Mouse (Mus musculus): Measurements from ENCODE around the gene Serpina1f. TPM values are rescaled to one million over a fixed set of nuclear protein-coding genes. Genes with fewer than 3 reads are reported as not detected.
"Not testable (repeated sequence)": the region's sequence is repeated elsewhere in the genome, so short reads cannot be mapped to it uniquely, and the experiment has no call there.

Gene Serpina1f
- polyA plus RNA-seq, 1 experiment from 2014 or later: not detected

GRCm38 (mm10) chr12:103688221-103688814 lies 7.0 kb downstream of the Serpina1f start:
- Histone ChIP-seq H3K4me1 (replicated peaks; ENCODE audit: control insufficient read depth, insufficient read depth, low read length) (no peaks in the 10 kb centered on the region), H3K36me3 (replicated peaks; ENCODE audit: control insufficient read depth, insufficient read depth) (no peaks in the 10 kb centered on the region), H3K9ac (no peak overlapping the region), H3K9me3 (ENCODE audit: control insufficient read depth, low read length) (no peaks in the 10 kb centered on the region), H3K4me3 (replicated peaks; ENCODE audit: low read length) (no peak overlapping the region), H3K4me2 (replicated peaks) (no peak overlapping the region), H3K27me3 (ENCODE audit: control insufficient read depth, insufficient read depth, low read length) (no peaks in the 10 kb centered on the region), H3K27ac (no peak overlapping the region)
- 69% methylated on average over 3 of the region's 3 CpGs for WGBS
- no peak for ATAC-seq (ENCODE audit: low FRiP score)
- no peak for DNase-seq (ENCODE audit: low spot score)

GRCm38 (mm10) chr12:103687021-103687420 lies 8.3 kb downstream of the Serpina1f start:
- ATAC-seq (ENCODE audit: low FRiP score) (no peak), DNase-seq (ENCODE audit: low spot score) (no peak)
- Histone ChIP-seq H3K4me3 (replicated peaks; ENCODE audit: low read length) (no peak overlapping the region), H3K27me3 (ENCODE audit: control insufficient read depth, insufficient read depth, low read length) (no peaks in the 10 kb centered on the region), H3K9ac (no peak overlapping the region), H3K27ac (no peak overlapping the region), H3K36me3 (replicated peaks; ENCODE audit: control insufficient read depth, insufficient read depth) (no peaks in the 10 kb centered on the region), H3K4me2 (replicated peaks) (no peak overlapping the region), H3K4me1 (replicated peaks; ENCODE audit: control insufficient read depth, insufficient read depth, low read length) (no peaks in the 10 kb centered on the region), H3K9me3 (ENCODE audit: control insufficient read depth, low read length) (no peaks in the 10 kb centered on the region)
- 55% methylated on average over 7 of the region's 7 CpGs for WGBS

- H3K27me3 ChIP-seq (ENCODE audit: control insufficient read depth, insufficient read depth, low read length): no peaks in the 10 kb centered on the region
- no peak overlapping the region for H3K4me3 ChIP-seq (replicated peaks; ENCODE audit: low read length)
- ATAC-seq (ENCODE audit: low FRiP score) (no peak), DNase-seq (ENCODE audit: low spot score) (no peak)
- no peak overlapping the region for H3K9ac ChIP-seq
- 84% methylated on average over 3 of the region's 3 CpGs for WGBS
- H3K27ac ChIP-seq: no peak overlapping the region
- no peak overlapping the region for H3K4me2 ChIP-seq (replicated peaks)
- H3K4me1 ChIP-seq (replicated peaks; ENCODE audit: control insufficient read depth, insufficient read depth, low read length): no peaks in the 10 kb centered on the region
- no peaks in the 10 kb centered on the region for H3K9me3 ChIP-seq (ENCODE audit: control insufficient read depth, low read length)
- H3K36me3 ChIP-seq (replicated peaks; ENCODE audit: control insufficient read depth, insufficient read depth): no peaks in the 10 kb centered on the region
Observed at GRCm38 (mm10) chr12:103686050-103686449, 9.3 kb downstream of the Serpina1f start.

DNA sequence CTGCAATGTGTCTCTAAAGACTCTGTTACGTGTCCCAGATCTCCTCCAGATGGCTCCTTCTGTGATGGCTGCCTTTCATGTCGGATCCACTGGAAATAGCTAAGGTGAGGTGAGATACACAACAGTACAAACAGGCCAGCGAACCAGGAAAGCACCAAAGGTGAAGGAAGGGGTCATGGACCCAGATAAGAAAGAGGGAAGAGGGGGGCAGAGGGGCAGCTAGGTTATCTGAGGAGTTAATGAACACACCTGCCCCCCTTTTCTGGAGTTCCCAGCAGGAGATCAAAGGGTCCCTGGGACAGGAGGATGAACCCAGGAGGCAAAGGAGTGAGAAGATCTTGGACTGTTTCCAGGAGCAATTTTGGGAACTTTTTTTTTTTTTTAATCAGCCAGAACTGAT lies 9.9 kb downstream of the Serpina1f start:
- DNase-seq (ENCODE audit: low spot score): no peak
- Histone ChIP-seq H3K4me3 (replicated peaks; ENCODE audit: low read length) (no peak overlapping the region), H3K4me2 (replicated peaks) (no peak overlapping the region), H3K9ac (no peak overlapping the region), H3K27me3 (ENCODE audit: control insufficient read depth, insufficient read depth, low read length) (no peaks in the 10 kb centered on the region), H3K9me3 (ENCODE audit: control insufficient read depth, low read length) (no peaks in the 10 kb centered on the region), H3K27ac (no peak overlapping the region), H3K36me3 (replicated peaks; ENCODE audit: control insufficient read depth, insufficient read depth) (no peaks in the 10 kb centered on the region), H3K4me1 (replicated peaks; ENCODE audit: control insufficient read depth, insufficient read depth, low read length) (no peaks in the 10 kb centered on the region)
- 88% methylated on average over 3 of the region's 3 CpGs for WGBS
- no peak for ATAC-seq (ENCODE audit: low FRiP score)

- Histone ChIP-seq H3K4me3 (replicated peaks; ENCODE audit: low read length) (no peak overlapping the region), H3K4me1 (replicated peaks; ENCODE audit: control insufficient read depth, insufficient read depth, low read length) (no peaks in the 10 kb centered on the region), H3K27me3 (ENCODE audit: control insufficient read depth, insufficient read depth, low read length) (no peaks in the 10 kb centered on the region), H3K27ac (no peak overlapping the region), H3K36me3 (replicated peaks; ENCODE audit: control insufficient read depth, insufficient read depth) (no peaks in the 10 kb centered on the region), H3K9me3 (ENCODE audit: control insufficient read depth, low read length) (no peaks in the 10 kb centered on the region), H3K9ac (no peak overlapping the region), H3K4me2 (replicated peaks) (no peak overlapping the region)
- ATAC-seq (ENCODE audit: low FRiP score): no peak
- WGBS: 71% methylated on average over 4 of the region's 4 CpGs
- DNase-seq (ENCODE audit: low spot score): no peak
Observed at GRCm38 (mm10) chr12:103683775-103684174, 11.6 kb downstream of the Serpina1f start.

DNA sequence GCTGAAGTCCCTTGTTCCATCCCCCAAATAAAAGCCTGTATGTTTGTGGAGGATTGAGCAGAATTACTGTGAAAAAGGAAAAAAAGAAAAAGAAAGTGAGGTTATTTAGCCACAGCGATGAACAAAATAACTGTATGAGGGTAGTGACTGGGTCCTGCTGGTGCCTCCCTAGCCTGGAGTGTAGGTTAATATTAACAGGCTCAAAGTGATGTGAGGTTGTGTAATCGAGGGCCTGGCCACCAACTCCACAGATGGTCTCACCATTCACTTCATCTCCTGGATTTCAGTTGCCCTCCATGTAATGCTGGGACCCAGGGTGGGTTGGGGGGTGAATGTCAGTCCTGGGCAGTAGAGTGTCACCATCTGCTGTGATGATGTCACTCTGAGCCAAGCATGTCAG lies 13.6 kb downstream of the Serpina1f start:
- Histone ChIP-seq H3K4me2 (replicated peaks) (no peak overlapping the region), H3K9ac (no peak overlapping the region), H3K27me3 (ENCODE audit: control insufficient read depth, insufficient read depth, low read length) (no peaks in the 10 kb centered on the region), H3K36me3 (replicated peaks; ENCODE audit: control insufficient read depth, insufficient read depth) (no peaks in the 10 kb centered on the region), H3K4me3 (replicated peaks; ENCODE audit: low read length) (no peak overlapping the region), H3K27ac (no peak overlapping the region), H3K4me1 (replicated peaks; ENCODE audit: control insufficient read depth, insufficient read depth, low read length) (no peaks in the 10 kb centered on the region), H3K9me3 (ENCODE audit: control insufficient read depth, low read length) (no peaks in the 10 kb centered on the region)
- DNase-seq (ENCODE audit: low spot score): no peak
- 86% methylated on average over 2 of the region's 2 CpGs for WGBS
- no peak for ATAC-seq (ENCODE audit: low FRiP score)

DNA sequence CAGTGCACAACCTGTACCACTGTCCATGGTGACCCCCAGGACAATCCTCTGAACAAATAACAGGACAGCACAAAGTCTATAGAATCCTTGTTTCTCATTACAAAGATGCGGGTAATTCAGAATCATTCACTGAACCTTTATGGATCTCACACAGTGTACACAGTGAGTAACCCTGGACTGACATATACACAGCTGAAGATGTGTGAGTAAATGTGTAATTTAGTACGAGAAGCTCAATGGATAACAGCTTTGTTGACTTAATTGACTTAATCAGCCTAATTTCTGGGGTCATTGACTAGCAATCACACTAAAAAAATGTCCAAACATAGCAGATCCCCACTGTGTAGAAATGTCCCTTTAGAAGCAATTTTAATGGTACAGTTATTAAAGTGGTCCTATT lies 14.2 kb downstream of the Serpina1f start:
- DNase-seq (ENCODE audit: low spot score) (no peak), ATAC-seq (ENCODE audit: low FRiP score) (no peak)
- Histone ChIP-seq H3K4me2 (replicated peaks) (no peak overlapping the region), H3K27me3 (ENCODE audit: control insufficient read depth, insufficient read depth, low read length) (no peaks in the 10 kb centered on the region), H3K27ac (no peak overlapping the region), H3K9me3 (ENCODE audit: control insufficient read depth, low read length) (no peaks in the 10 kb centered on the region), H3K36me3 (replicated peaks; ENCODE audit: control insufficient read depth, insufficient read depth) (no peaks in the 10 kb centered on the region), H3K4me3 (replicated peaks; ENCODE audit: low read length) (no peak overlapping the region), H3K9ac (no peak overlapping the region), H3K4me1 (replicated peaks; ENCODE audit: control insufficient read depth, insufficient read depth, low read length) (no peaks in the 10 kb centered on the region)
- WGBS: 87% methylated on average over 2 of the region's 2 CpGs

GRCm38 (mm10) chr12:103679853-103680252 lies 15.5 kb downstream of the Serpina1f start:
- not testable (repeated sequence) for H3K27me3 ChIP-seq (ENCODE audit: control insufficient read depth, insufficient read depth, low read length); H3K4me2 ChIP-seq (replicated peaks); DNase-seq (ENCODE audit: low spot score); H3K4me3 ChIP-seq (replicated peaks; ENCODE audit: low read length); H3K27ac ChIP-seq; ATAC-seq (ENCODE audit: low FRiP score); H3K4me1 ChIP-seq (replicated peaks; ENCODE audit: control insufficient read depth, insufficient read depth, low read length); H3K9ac ChIP-seq; H3K36me3 ChIP-seq (replicated peaks; ENCODE audit: control insufficient read depth, insufficient read depth); H3K9me3 ChIP-seq (ENCODE audit: control insufficient read depth, low read length)
- WGBS: 97% methylated on average over 1 of the region's 1 CpGs

DNA sequence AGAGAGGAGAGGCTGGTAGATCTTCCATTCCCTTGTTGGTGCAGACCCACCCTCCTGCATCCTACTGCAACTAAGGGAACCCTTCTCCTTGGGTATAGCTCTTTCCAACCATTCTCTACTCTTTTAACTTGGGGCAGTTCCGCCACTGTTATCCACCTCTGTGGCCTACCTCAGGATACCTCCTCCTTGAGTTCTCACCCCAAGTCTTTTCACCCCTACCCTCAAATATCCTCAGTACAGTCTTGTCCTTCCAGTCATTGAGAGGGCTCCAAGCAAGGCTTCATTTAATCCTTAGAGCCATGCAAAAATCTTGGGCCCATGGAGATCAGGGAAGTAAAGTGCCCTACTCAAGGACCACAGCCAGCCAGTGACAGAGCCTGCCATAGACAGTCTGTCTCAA lies 19.3 kb downstream of the Serpina1f start, which contains the start of gene Serpina16:
Gene Serpina16, minus strand, starts transcription at position 101 of the 400 bp plus-strand sequence.
- Histone ChIP-seq H3K9ac (no peak within 1 kb of the TSS), H3K4me2 (replicated peaks) (no peak within 1 kb of the TSS), H3K27ac (no peak within 1 kb of the TSS), H3K4me3 (replicated peaks; ENCODE audit: low read length) (no peak within 1 kb of the TSS), H3K36me3 (replicated peaks; ENCODE audit: control insufficient read depth, insufficient read depth) (no peaks in the 10 kb centered on the region), H3K9me3 (ENCODE audit: control insufficient read depth, low read length) (no peaks in the 10 kb centered on the region), H3K4me1 (replicated peaks; ENCODE audit: control insufficient read depth, insufficient read depth, low read length) (no peaks in the 10 kb centered on the region), H3K27me3 (ENCODE audit: control insufficient read depth, insufficient read depth, low read length) (no peaks in the 10 kb centered on the region)
- ATAC-seq (ENCODE audit: low FRiP score): no peak
- DNase-seq (ENCODE audit: low spot score): no peak
- WGBS: 96% methylated on average over 1 of the region's 1 CpGs

DNA sequence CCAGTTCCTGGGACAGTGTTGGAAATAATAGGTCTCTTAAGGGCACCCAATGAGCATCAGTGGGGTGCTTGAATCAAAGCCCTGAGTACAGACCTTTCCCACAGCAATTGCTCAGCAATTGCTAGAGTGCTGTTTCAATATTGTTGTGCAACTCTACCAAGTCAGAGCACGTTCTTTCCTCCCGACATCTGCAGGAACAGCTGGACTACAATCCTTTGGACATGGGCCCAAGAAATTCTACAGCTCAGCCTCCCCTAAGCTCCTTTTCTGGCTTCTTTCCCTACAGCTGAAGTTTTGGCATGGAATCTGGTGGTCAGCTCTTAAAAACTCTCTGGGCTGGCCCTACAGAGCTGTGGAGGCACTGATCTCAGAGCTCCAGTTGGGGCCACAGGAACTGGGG lies 22.1 kb downstream of the Serpina1f start:
- Histone ChIP-seq H3K4me2 (replicated peaks) (no peak overlapping the region), H3K27me3 (ENCODE audit: control insufficient read depth, insufficient read depth, low read length) (no peaks in the 10 kb centered on the region), H3K9me3 (ENCODE audit: control insufficient read depth, low read length) (no peaks in the 10 kb centered on the region), H3K4me1 (replicated peaks; ENCODE audit: control insufficient read depth, insufficient read depth, low read length) (no peaks in the 10 kb centered on the region), H3K27ac (no peak overlapping the region), H3K4me3 (replicated peaks; ENCODE audit: low read length) (no peak overlapping the region), H3K9ac (no peak overlapping the region), H3K36me3 (replicated peaks; ENCODE audit: control insufficient read depth, insufficient read depth) (no peaks in the 10 kb centered on the region)
- DNase-seq (ENCODE audit: low spot score) (peak; percentile 27), ATAC-seq (ENCODE audit: low FRiP score) (no peak)
- 85% methylated on average over 2 of the region's 2 CpGs for whole genome bisulfite sequencing

Data from hindbrain, embryonic 14.5 days (tissue).